Mouse (Mus musculus) limb, embryonic 14.5 days (tissue): ENCODE results near the gene Palb2. TPM values are rescaled to one million over a fixed set of nuclear protein-coding genes. Genes with fewer than 3 reads are reported as not detected.

ENCODE experiments used
- ATAC-seq: fragments of 200-750 bp; cut with Nextera tagmentation; 2 replicates; pipeline ENCODE4 v1.8.0; 2017; ENCODE audit warnings: low read depth, moderate number of reproducible peaks, moderate TSS enrichment; ENCODE audit not compliant: low FRiP score
- DNase-seq: peaks from one replicate; pipeline ENCODE4 v3.0.0-alpha.2; 2015; ENCODE audit warnings: low spot score
- H3K27ac ChIP-seq: fragments of 300-500 bp; sonication (generic); replicated peaks from 2 replicates; pipeline ENCODE4 v1.5.1; 2014; ENCODE audit warnings: low read depth, mild to moderate bottlenecking, low read length, moderate library complexity, mixed read lengths
- H3K27me3 ChIP-seq: fragments of 300-500 bp; sonication (generic); 2 replicates; pipeline ENCODE4 v1.6.1; 2014; ENCODE audit warnings: low read length, mixed read lengths; ENCODE audit not compliant: control insufficient read depth, insufficient read depth
- H3K36me3 ChIP-seq: fragments of 300-500 bp; sonication (generic); 2 replicates; pipeline ENCODE4 v1.6.1; 2014; ENCODE audit warnings: mild to moderate bottlenecking, low read length, moderate library complexity, mixed read lengths; ENCODE audit not compliant: control insufficient read depth, insufficient read depth
- H3K4me1 ChIP-seq: fragments of 300-500 bp; sonication (generic); 2 replicates; pipeline ENCODE4 v1.6.1; 2014; ENCODE audit warnings: antibody characterized with exemption, low read length, mixed read lengths; ENCODE audit not compliant: control insufficient read depth, insufficient read depth
- H3K4me2 ChIP-seq: fragments of 300-500 bp; sonication (generic); replicated peaks from 2 replicates; pipeline ENCODE4 v1.6.1; 2014; ENCODE audit warnings: low read depth, mild to moderate bottlenecking, low read length, moderate library complexity; ENCODE audit not compliant: severe bottlenecking
- H3K4me3 ChIP-seq: fragments of 300-500 bp; sonication (generic); replicated peaks from 2 replicates; pipeline ENCODE4 v1.5.1; 2014; ENCODE audit warnings: low read length
- H3K9ac ChIP-seq: fragments of 300-500 bp; sonication (generic); 2 replicates; pipeline ENCODE4 v1.6.1; 2014; ENCODE audit warnings: mild to moderate bottlenecking, low read depth, low read length, moderate library complexity; ENCODE audit not compliant: severe bottlenecking
- H3K9me3 ChIP-seq: fragments of 300-500 bp; sonication (generic); 2 replicates; pipeline ENCODE4 v1.6.1; 2016; ENCODE audit warnings: low read length; ENCODE audit not compliant: control insufficient read depth
- POLR2A ChIP-seq: fragments of 200-500 bp; IDR thresholded peaks from 2 replicates; pipeline ENCODE4 v1.8.0; 2012; ENCODE audit warnings: inconsistent platforms, mild to moderate bottlenecking, moderate library complexity, borderline replicate concordance; ENCODE audit not compliant: insufficient read depth, insufficient read length; ENCODE audit errors: extremely low read depth
- WGBS: fragments of 180-500 bp; shearing (Covaris S2); extraction: QIAGEN DNeasy Blood & Tissue Kit; methylation state at CpG from one replicate; pipeline ENCODE4 v1.1.7; 2014; 5-methylcytosine and 5-hydroxymethylcytosine counted together
- polyA plus RNA-seq, 2 experiments: library from polyadenylated mRNA; depleted of rRNA in 1 of 2; stranded (reverse) in 1 of 2; unstranded in 1 of 2; fragments of >200 nt; fragmentation: Nextera tagmentation in 1 of 2; extraction: Ambion mirVana in 1 of 2; gene quantifications; 2 replicates each; pipeline versions ENCODE4 v1.2.1 to v1.2.3; 2012 to 2014

The Palb2 gene
- polyA plus RNA-seq, 2 experiments = 9.1 to 12.6 TPM

DNA sequence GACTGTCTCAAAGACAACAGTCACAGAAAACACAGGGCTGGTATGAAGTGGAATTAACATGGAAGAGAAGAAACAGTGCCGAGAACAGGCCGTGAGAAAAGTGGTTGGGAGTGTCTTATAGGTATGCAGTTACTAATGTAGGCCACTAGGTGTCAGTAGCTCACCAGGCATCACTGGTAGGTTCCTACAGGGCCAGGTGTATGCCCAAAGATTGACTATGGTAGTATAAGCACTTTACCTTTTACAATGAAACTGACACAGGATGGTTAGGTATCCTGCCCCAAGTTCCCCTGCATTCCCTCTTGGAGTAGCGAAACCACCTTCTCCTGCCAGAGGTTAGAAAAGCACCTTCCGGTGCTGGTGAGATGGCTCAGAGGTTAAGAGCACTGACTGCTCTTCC is 33.6 kb downstream of the Palb2 start:
- H3K9me3 ChIP-seq = no peaks in the 10 kb centered on the region
- no peak overlapping the region for H3K9ac ChIP-seq
- H3K36me3 ChIP-seq = peaks cover 39% of the 10 kb centered on the region
- H3K4me2 ChIP-seq = no peak overlapping the region
- WGBS = 65% methylated on average over 4 of the region's 4 CpGs
- ATAC-seq (no peak), DNase-seq (peak; percentile 42)
- H3K4me3 ChIP-seq = no peak overlapping the region
- H3K27ac ChIP-seq = no peak overlapping the region
- no peaks in the 10 kb centered on the region for H3K27me3 ChIP-seq
- H3K4me1 ChIP-seq = peaks cover 8% of the 10 kb centered on the region
- no peak for TF ChIP-seq POLR2A

DNA sequence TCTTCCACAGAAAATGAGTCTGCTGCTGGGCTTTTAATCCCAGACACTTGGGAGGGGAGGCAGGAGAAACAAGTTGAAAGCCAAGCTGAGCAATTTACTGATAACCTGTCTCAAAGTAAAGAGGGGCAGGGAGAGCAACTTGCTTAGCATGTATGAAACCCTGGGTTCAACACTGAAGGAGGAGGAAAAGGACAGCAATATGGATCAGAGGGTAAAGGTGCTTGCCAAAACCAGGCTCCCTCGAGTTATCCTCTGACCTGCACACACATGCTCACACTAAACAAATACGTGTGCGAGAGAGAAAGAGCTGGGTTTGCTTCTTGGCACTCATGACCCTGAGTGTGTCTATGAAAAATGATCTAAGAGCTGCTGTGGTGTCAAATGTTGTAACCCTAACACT is 34.8 kb downstream of the Palb2 start:
- H3K27me3 ChIP-seq = no peaks in the 10 kb centered on the region
- 93% methylated on average over 3 of the region's 3 CpGs for WGBS

DNA sequence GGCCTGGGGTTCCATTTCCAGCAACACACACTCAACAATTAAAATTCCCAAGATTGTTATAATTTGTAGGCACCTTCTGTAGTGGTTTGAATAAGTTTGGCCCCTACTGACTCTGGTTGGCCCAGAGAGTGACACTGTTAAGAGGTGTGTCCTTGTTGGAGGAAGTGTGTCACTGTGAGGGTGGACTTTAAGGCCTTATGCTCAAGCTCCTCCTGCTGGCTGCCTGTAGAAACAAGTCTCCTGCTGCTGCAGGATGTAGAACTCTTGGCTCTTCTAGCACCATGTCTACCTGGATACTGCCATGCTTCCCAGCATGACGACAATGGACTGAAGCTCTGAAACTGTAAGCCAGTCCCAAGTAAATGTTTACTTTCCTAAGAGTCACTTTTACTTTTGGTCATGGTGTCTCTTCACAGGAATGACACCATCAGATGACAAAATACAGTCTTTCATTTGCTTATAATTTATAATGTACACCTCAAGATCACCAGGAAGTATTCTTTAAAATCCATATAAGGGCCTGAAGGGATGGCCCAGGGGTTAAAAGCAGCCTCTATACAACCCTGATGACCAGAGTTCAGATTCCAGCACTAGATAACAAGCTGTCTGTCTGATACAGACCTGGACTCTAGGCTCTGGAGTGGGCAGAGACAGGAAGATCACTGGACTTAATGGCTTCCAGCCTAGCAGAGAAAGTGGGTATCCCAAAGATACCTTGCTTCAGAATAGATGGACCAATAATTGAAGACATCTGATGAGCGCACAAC is 38.0 kb downstream of the Palb2 start:
- H3K9me3 ChIP-seq = no peaks in the 10 kb centered on the region
- H3K4me1 ChIP-seq = 0 out of 2 replicates have a peak, but pooled peaks cover 2% of the 10 kb centered on the region
- H3K36me3 ChIP-seq = peaks cover 74% of the 10 kb centered on the region
- DNase-seq = no peak
- 95% methylated on average over 2 of the region's 2 CpGs for WGBS
- no peak overlapping the region for H3K4me2 ChIP-seq
- H3K27me3 ChIP-seq = no peaks in the 10 kb centered on the region
- TF ChIP-seq POLR2A = no peak
- no peak for ATAC-seq
- no peak overlapping the region for H3K4me3 ChIP-seq
- H3K27ac ChIP-seq = no peak overlapping the region
- no peak overlapping the region for H3K9ac ChIP-seq

More for the DNA sequence above, 34.8 kb downstream of the Palb2 start:
- Histone ChIP-seq H3K4me1 (peaks cover 8% of the 10 kb centered on the region), H3K9me3 (no peaks in the 10 kb centered on the region), H3K4me2 (no peak overlapping the region), H3K27ac (no peak overlapping the region), H3K4me3 (no peak overlapping the region), H3K9ac (no peak overlapping the region), H3K36me3 (peaks cover 42% of the 10 kb centered on the region)
- no peak for TF ChIP-seq POLR2A
- ATAC-seq (no peak), DNase-seq (no peak)

DNA sequence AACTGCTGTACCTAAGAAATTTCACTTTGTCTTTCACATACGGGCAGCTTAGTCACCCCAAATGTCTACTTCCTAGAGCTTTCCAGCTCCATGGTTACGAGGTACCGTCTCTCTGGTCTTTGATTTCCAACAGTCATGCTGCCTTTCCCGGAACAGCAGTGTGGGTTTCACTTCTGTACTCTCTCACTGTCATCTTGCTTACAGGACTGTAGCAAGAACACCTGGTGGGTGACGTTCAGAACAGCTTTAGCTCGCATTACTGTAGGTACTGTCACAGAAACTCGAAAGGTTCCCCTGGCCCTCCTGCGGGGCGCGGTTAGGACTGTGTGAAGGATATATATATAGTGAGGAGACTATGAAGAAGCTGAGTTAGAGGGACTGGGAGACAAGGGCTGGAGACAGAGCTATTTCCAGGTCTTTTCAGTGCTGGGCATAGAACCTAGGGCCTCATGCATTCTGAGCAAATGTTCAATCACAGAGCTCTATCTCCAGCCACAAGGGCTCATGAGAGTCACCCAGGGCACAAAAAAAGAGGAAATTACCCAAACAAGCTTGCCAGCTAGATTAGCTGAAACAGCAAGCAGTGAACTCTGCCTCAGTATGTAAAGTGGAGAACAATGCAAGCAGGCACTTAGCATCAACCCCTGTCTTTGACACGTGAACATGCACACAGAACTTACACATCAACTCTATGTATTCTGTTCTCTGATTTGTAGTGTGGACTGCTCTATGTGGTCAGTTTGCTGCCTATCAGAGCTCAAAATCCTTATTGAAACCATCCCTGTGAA is 45.4 kb downstream of the Palb2 start:
- DNase-seq (no peak), ATAC-seq (no peak)
- H3K4me2 ChIP-seq = no peak overlapping the region
- no peak overlapping the region for H3K9ac ChIP-seq
- peaks cover 81% of the 10 kb centered on the region for H3K36me3 ChIP-seq
- 92% methylated on average over 11 of the region's 11 CpGs for WGBS
- no peak overlapping the region for H3K4me3 ChIP-seq
- no peaks in the 10 kb centered on the region for H3K9me3 ChIP-seq
- H3K27me3 ChIP-seq = no peaks in the 10 kb centered on the region
- TF ChIP-seq POLR2A = no peak
- no peak overlapping the region for H3K27ac ChIP-seq
- H3K4me1 ChIP-seq = no peaks in the 10 kb centered on the region

DNA sequence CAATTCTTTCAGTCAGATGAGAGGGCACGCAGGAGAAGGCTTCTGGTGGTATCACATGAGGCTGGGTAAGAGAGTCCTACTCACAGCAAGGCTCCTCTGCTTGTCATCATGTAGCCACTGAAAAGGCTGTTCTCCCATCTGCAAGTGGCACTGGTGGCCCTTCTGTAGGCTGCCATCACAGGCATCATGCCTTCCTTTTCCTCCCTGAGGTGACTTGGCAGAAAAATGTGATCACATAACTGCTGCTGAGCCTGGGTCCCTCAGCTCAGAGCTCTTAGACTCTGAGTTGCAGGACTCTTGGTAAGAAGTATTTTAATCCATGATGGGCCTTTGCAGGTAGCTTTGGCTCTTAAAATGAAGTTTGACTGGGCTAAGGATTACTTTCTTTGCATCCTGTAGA is 51.7 kb downstream of the Palb2 start:
- no peak for TF ChIP-seq POLR2A
- Histone ChIP-seq H3K27ac (no peak overlapping the region), H3K4me2 (no peak overlapping the region), H3K9ac (no peak overlapping the region), H3K4me1 (no peaks in the 10 kb centered on the region), H3K36me3 (peaks cover 79% of the 10 kb centered on the region), H3K4me3 (no peak overlapping the region), H3K9me3 (no peaks in the 10 kb centered on the region), H3K27me3 (no peaks in the 10 kb centered on the region)
- ATAC-seq (no peak), DNase-seq (no peak)
- WGBS = 89% methylated on average over 1 of the region's 1 CpGs
